Mouse (Mus musculus): ENCODE measurements at regions not wholly inside any gene's neighbourhood (a gene's known extent, or its start where the extent isn't known, plus 50 kb on each side); places are given as distances from the start of the nearest gene placed in this dataset.
A peak's percentile ranks its signal among the peaks of the same experiment; 100 is the strongest.

GRCm38 (mm10) chr15:86811821-86812220 lies 597.6 kb downstream of the Tbc1d22a start:
- ATAC-seq (ENCODE audit: low FRiP score) (no peak), DNase-seq (ENCODE audit: low spot score) (no peak)
- no peaks in the 10 kb centered on the region for H3K4me1 ChIP-seq (ENCODE audit: insufficient read depth, low read length)
- H3K9me3 ChIP-seq (ENCODE audit: low read length), result no peaks in the 10 kb centered on the region
- no peak overlapping the region for H3K4me2 ChIP-seq (ENCODE audit: low read depth, low read length, poor library complexity, severe bottlenecking)
- WGBS, result 70% methylated on average over 2 of the region's 2 CpGs
- no peaks in the 10 kb centered on the region for H3K27me3 ChIP-seq (ENCODE audit: insufficient read depth, low read length)
- H3K4me3 ChIP-seq (ENCODE audit: low read depth, low read length), result no peak overlapping the region
- H3K9ac ChIP-seq (replicated peaks; ENCODE audit: low read length, poor library complexity, severe bottlenecking), result no peak overlapping the region
- H3K27ac ChIP-seq (ENCODE audit: low read depth, low read length), result no peak overlapping the region
- no peaks in the 10 kb centered on the region for H3K36me3 ChIP-seq (ENCODE audit: insufficient read depth, low read length)
- no peak for TF ChIP-seq CTCF (IDR thresholded peaks at IDR 0.05)

GRCm38 (mm10) chr15:86814808-86815421 lies 600.7 kb downstream of the Tbc1d22a start:
- WGBS, result 61% methylated on average over 8 of the region's 8 CpGs
- Histone ChIP-seq H3K4me2 (ENCODE audit: low read depth, low read length, poor library complexity, severe bottlenecking) (no peak overlapping the region), H3K27ac (ENCODE audit: low read depth, low read length) (no peak overlapping the region), H3K9me3 (ENCODE audit: low read length) (no peaks in the 10 kb centered on the region), H3K9ac (replicated peaks; ENCODE audit: low read length, poor library complexity, severe bottlenecking) (no peak overlapping the region), H3K36me3 (ENCODE audit: insufficient read depth, low read length) (no peaks in the 10 kb centered on the region), H3K27me3 (ENCODE audit: insufficient read depth, low read length) (no peaks in the 10 kb centered on the region), H3K4me3 (ENCODE audit: low read depth, low read length) (no peak overlapping the region), H3K4me1 (ENCODE audit: insufficient read depth, low read length) (no peaks in the 10 kb centered on the region)
- ATAC-seq (ENCODE audit: low FRiP score) (no peak), DNase-seq (ENCODE audit: low spot score) (no peak)
- no peak for TF ChIP-seq CTCF (IDR thresholded peaks at IDR 0.05)

GRCm38 (mm10) chr15:86835996-86836395 lies 621.7 kb downstream of the Tbc1d22a start:
- WGBS, result 21% methylated on average over 6 of the region's 6 CpGs
- peak; percentile 37 for DNase-seq (ENCODE audit: low spot score)
- ATAC-seq (ENCODE audit: low FRiP score), result no peak
- Histone ChIP-seq H3K4me3 (ENCODE audit: low read depth, low read length) (no peak overlapping the region), H3K36me3 (ENCODE audit: insufficient read depth, low read length) (no peaks in the 10 kb centered on the region), H3K27ac (ENCODE audit: low read depth, low read length) (peak overlapping the region; percentile 69), H3K4me1 (ENCODE audit: insufficient read depth, low read length) (peaks cover 4% of the 10 kb centered on the region; the same call in 1 of the 2 replicates), H3K9ac (replicated peaks; ENCODE audit: low read length, poor library complexity, severe bottlenecking) (no peak overlapping the region), H3K9me3 (ENCODE audit: low read length) (no peaks in the 10 kb centered on the region), H3K4me2 (ENCODE audit: low read depth, low read length, poor library complexity, severe bottlenecking) (no peak overlapping the region), H3K27me3 (ENCODE audit: insufficient read depth, low read length) (no peaks in the 10 kb centered on the region)
- TF ChIP-seq CTCF (IDR thresholded peaks at IDR 0.05), result no peak

GRCm38 (mm10) chr15:86852161-86852870 lies 638.1 kb downstream of the Tbc1d22a start:
- no peak for ATAC-seq (ENCODE audit: low FRiP score)
- H3K4me3 ChIP-seq (ENCODE audit: low read depth, low read length), result no peak overlapping the region
- no peak for DNase-seq (ENCODE audit: low spot score)
- no peaks in the 10 kb centered on the region for H3K36me3 ChIP-seq (ENCODE audit: insufficient read depth, low read length)
- H3K9me3 ChIP-seq (ENCODE audit: low read length), result no peaks in the 10 kb centered on the region
- peak overlapping the region; percentile 7; the same call in 1 of the 2 replicates for H3K27ac ChIP-seq (ENCODE audit: low read depth, low read length)
- no peak for TF ChIP-seq CTCF (IDR thresholded peaks at IDR 0.05)
- WGBS, result 12% methylated on average over 11 of the region's 11 CpGs
- H3K4me1 ChIP-seq (ENCODE audit: insufficient read depth, low read length), result peaks cover 7% of the 10 kb centered on the region
- H3K9ac ChIP-seq (replicated peaks; ENCODE audit: low read length, poor library complexity, severe bottlenecking), result no peak overlapping the region; the same call in 1 of the 2 replicates
- H3K27me3 ChIP-seq (ENCODE audit: insufficient read depth, low read length), result no peaks in the 10 kb centered on the region
- no peak overlapping the region for H3K4me2 ChIP-seq (ENCODE audit: low read depth, low read length, poor library complexity, severe bottlenecking)

GRCm38 (mm10) chr15:86858356-86858906 lies 644.2 kb downstream of the Tbc1d22a start:
- H3K4me2 ChIP-seq (ENCODE audit: low read depth, low read length, poor library complexity, severe bottlenecking), result no peak overlapping the region
- ATAC-seq (ENCODE audit: low FRiP score) (no peak), DNase-seq (ENCODE audit: low spot score) (peak; percentile 13)
- H3K9ac ChIP-seq (replicated peaks; ENCODE audit: low read length, poor library complexity, severe bottlenecking), result no peak overlapping the region
- 19% methylated on average over 3 of the region's 3 CpGs for WGBS
- H3K27ac ChIP-seq (ENCODE audit: low read depth, low read length), result no peak overlapping the region
- no peaks in the 10 kb centered on the region for H3K27me3 ChIP-seq (ENCODE audit: insufficient read depth, low read length)
- H3K4me1 ChIP-seq (ENCODE audit: insufficient read depth, low read length), result no peaks in the 10 kb centered on the region
- TF ChIP-seq CTCF (IDR thresholded peaks at IDR 0.05), result no peak
- H3K9me3 ChIP-seq (ENCODE audit: low read length), result no peaks in the 10 kb centered on the region
- H3K36me3 ChIP-seq (ENCODE audit: insufficient read depth, low read length), result no peaks in the 10 kb centered on the region
- no peak overlapping the region for H3K4me3 ChIP-seq (ENCODE audit: low read depth, low read length)

- ATAC-seq (ENCODE audit: low FRiP score), result no peak
- no peaks in the 10 kb centered on the region for H3K27me3 ChIP-seq (ENCODE audit: insufficient read depth, low read length)
- no peak for DNase-seq (ENCODE audit: low spot score)
- no peak overlapping the region for H3K4me2 ChIP-seq (ENCODE audit: low read depth, low read length, poor library complexity, severe bottlenecking)
- H3K27ac ChIP-seq (ENCODE audit: low read depth, low read length), result no peak overlapping the region
- no peak for TF ChIP-seq CTCF (IDR thresholded peaks at IDR 0.05)
- H3K36me3 ChIP-seq (ENCODE audit: insufficient read depth, low read length), result no peaks in the 10 kb centered on the region
- H3K9ac ChIP-seq (replicated peaks; ENCODE audit: low read length, poor library complexity, severe bottlenecking), result no peak overlapping the region
- H3K9me3 ChIP-seq (ENCODE audit: low read length), result no peaks in the 10 kb centered on the region
- no peaks in the 10 kb centered on the region for H3K4me1 ChIP-seq (ENCODE audit: insufficient read depth, low read length)
- H3K4me3 ChIP-seq (ENCODE audit: low read depth, low read length), result no peak overlapping the region
- 7% methylated on average over 7 of the region's 7 CpGs for WGBS
Measured at GRCm38 (mm10) chr15:86875721-86876309, 661.6 kb downstream of the Tbc1d22a start.

Data from midbrain, postnatal 0 days (tissue).